Mouse (Mus musculus): ENCODE results near the gene Pbxip1.

Pbxip1 gene

GRCm38 (mm10) chr3:89436176-89437113, at the start of gene Pbxip1:
Pbxip1 (plus strand) TSS chr3:89436706.
- in situ Hi-C loops (cut with MboI, MseI): no loop called here

- in situ Hi-C loops (cut with MboI, MseI): no loop called here
Observed at GRCm38 (mm10) chr3:89387632-89388031, 48.9 kb upstream of the Pbxip1 start.

- in situ Hi-C loops (cut with MboI, MseI): no loop called here
Observed at GRCm38 (mm10) chr3:89388134-89388881, 48.2 kb upstream of the Pbxip1 start.

- in situ Hi-C loops (cut with MboI, MseI): no loop called here
Observed at GRCm38 (mm10) chr3:89388901-89389740, 47.4 kb upstream of the Pbxip1 start.

GRCm38 (mm10) chr3:89390111-89390515, 46.4 kb upstream of the Pbxip1 start:
- in situ Hi-C loops (cut with MboI, MseI): no loop called here

GRCm38 (mm10) chr3:89390699-89391662, 45.5 kb upstream of the Pbxip1 start:
- in situ Hi-C loops (cut with MboI, MseI): no loop called here

- in situ Hi-C loops (cut with MboI, MseI): no loop called here
Observed at GRCm38 (mm10) chr3:89391663-89392511, 44.6 kb upstream of the Pbxip1 start.

- in situ Hi-C loops (cut with MboI, MseI): no loop called here
Observed at GRCm38 (mm10) chr3:89392871-89393311, 43.6 kb upstream of the Pbxip1 start.

GRCm38 (mm10) chr3:89393605-89394004, 42.9 kb upstream of the Pbxip1 start:
- in situ Hi-C loops (cut with MboI, MseI): no loop called here

- in situ Hi-C loops (cut with MboI, MseI): no loop called here
Observed at GRCm38 (mm10) chr3:89394006-89394893, 42.3 kb upstream of the Pbxip1 start, which contains the start of gene Zbtb7b. Zbtb7b (minus strand) TSS chr3:89394776.

- in situ Hi-C loops (cut with MboI, MseI): no loop called here
Observed at GRCm38 (mm10) chr3:89394894-89395256, 41.6 kb upstream of the Pbxip1 start.

- in situ Hi-C loops (cut with MboI, MseI): no loop called here
Observed at GRCm38 (mm10) chr3:89395419-89395805, 41.1 kb upstream of the Pbxip1 start.

GRCm38 (mm10) chr3:89395806-89396653, 40.5 kb upstream of the Pbxip1 start:
- in situ Hi-C loops (cut with MboI, MseI): no loop called here

- in situ Hi-C loops (cut with MboI, MseI): no loop called here
Observed at GRCm38 (mm10) chr3:89396654-89397005, 39.9 kb upstream of the Pbxip1 start.

- in situ Hi-C loops (cut with MboI, MseI): no loop called here
Observed at GRCm38 (mm10) chr3:89401329-89401728, 35.2 kb upstream of the Pbxip1 start.

- in situ Hi-C loops (cut with MboI, MseI): no loop called here
Observed at GRCm38 (mm10) chr3:89402693-89403092, 33.8 kb upstream of the Pbxip1 start, which contains the start of gene Lenep. Lenep (minus strand) TSS chr3:89402793.

- in situ Hi-C loops (cut with MboI, MseI): no loop called here
Observed at GRCm38 (mm10) chr3:89406887-89407286, 29.6 kb upstream of the Pbxip1 start.

GRCm38 (mm10) chr3:89408448-89408847, 28.1 kb upstream of the Pbxip1 start:
- in situ Hi-C loops (cut with MboI, MseI): no loop called here

All from T-helper 2 cell (primary cell).